In the genomic region with DNA sequence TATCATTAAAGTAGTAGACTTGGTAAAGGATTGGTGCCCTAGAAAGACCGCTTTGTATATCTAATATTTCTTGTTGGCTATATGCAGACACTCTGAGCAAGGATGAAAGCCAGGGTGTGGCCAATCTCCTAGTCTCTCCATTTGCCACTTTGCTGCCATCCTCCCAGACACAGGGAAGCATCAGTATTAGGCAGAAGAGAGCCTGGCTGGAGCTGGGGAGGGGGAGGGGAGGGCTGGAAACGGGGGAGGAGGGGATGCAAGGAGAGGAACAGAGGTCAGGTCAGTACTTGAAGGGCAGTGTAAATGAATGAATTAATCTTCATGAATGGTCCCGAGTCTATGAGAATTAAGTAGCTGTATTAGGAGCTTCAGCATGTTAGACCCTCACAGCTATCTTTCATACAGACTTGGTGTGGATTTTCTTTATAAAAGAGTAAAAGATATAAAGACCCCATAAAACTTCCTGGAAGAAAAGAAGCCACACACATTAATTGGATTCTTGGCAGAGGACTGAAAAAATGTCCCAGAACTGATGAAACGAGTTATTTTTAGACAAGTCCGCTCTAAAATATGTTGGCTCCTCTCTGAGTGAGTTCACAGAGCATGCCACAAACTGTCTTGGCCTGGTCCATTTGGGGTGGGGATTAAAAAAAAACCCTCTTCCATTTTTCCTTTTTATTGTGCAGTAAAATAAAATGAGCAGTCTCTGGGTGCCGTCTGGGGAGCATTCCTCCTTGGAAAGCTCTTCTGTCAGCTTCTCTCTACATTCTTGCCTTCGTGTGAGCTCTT, we compare ENCODE assay signal across 11 mouse cellular contexts. TPM values are rescaled to one million over a fixed set of nuclear protein-coding genes. Genes with fewer than 3 reads are reported as not detected.
DNase-seq lines count a peak whose midpoint lies in the region; ATAC-seq lines count a peak whose summit lies in the region.
"Had no signal": no experiment of that assay in that cellular context is flagged by ENCODE, and none has a peak within 500 bp of the region (broad histone marks: within the 10 kb centered on the region; RNA-seq: fewer than 3 reads in every experiment).

No protein-coding gene starts in this region.

- no peaks in the 10 kb centered on the region for H3K27me3 ChIP-seq in embryonic facial prominence, embryonic 14.5 days (replicated peaks; ENCODE audit: control insufficient read depth, insufficient read depth, low read length)
- H3K27me3 ChIP-seq in embryonic facial prominence, embryonic 10.5 days (replicated peaks; ENCODE audit: low read depth, poor library complexity, severe bottlenecking): 0 out of 2 replicates have a peak, but pooled peaks cover 8% of the 10 kb centered on the region
- H3K27me3 ChIP-seq in lung, embryonic 15.5 days: no peaks in the 10 kb centered on the region
- H3K27me3 ChIP-seq: liver, embryonic 12.5 days; midbrain, embryonic 12.5 days had no signal

- ATAC-seq in embryonic facial prominence, embryonic 14.5 days (ENCODE audit: low read depth): no peak
- peak; percentile 44; the same call in 1 of the 2 replicates for ATAC-seq in lung, embryonic 15.5 days (ENCODE audit: borderline replicate concordance, extremely low read depth, low FRiP score, low TSS enrichment)
- ATAC-seq: liver, embryonic 12.5 days had no signal

- peak overlapping the region; percentile 40; the same call in 1 of the 2 replicates for H3K27ac ChIP-seq in embryonic facial prominence, embryonic 14.5 days (replicated peaks; ENCODE audit: low read depth, low read length)
- no peak overlapping the region for H3K27ac ChIP-seq in embryonic facial prominence, embryonic 10.5 days (replicated peaks)
- peak overlapping the region; percentile 84 for H3K27ac ChIP-seq in lung, embryonic 15.5 days
- H3K27ac ChIP-seq: liver, embryonic 12.5 days; midbrain, embryonic 12.5 days had no signal

- no peak overlapping the region for H3K4me2 ChIP-seq in embryonic facial prominence, embryonic 14.5 days (ENCODE audit: low read depth, low read length)
- no peak overlapping the region for H3K4me2 ChIP-seq in lung, embryonic 15.5 days
- H3K4me2 ChIP-seq: liver, embryonic 12.5 days; midbrain, embryonic 12.5 days had no signal

- WGBS in embryonic facial prominence, embryonic 14.5 days: 26% methylated on average over 7 of the region's 7 CpGs
- WGBS in embryonic facial prominence, embryonic 10.5 days: 52% methylated on average over 7 of the region's 7 CpGs
- 29% methylated on average over 7 of the region's 7 CpGs for WGBS in lung, embryonic 15.5 days

- H3K4me3 ChIP-seq in embryonic facial prominence, embryonic 14.5 days (ENCODE audit: low read depth, low read length): no peak overlapping the region
- H3K4me3 ChIP-seq in embryonic facial prominence, embryonic 10.5 days: no peak overlapping the region
- H3K4me3 ChIP-seq in lung, embryonic 15.5 days: no peak overlapping the region
- H3K4me3 ChIP-seq: liver, embryonic 12.5 days; midbrain, embryonic 12.5 days had no signal

- intact Hi-C loops in heart, postnatal 10 days (cut with DNase I): no loop called here

- DNase-seq in embryonic facial prominence, embryonic 14.5 days (ENCODE audit: low spot score): peak; percentile 83
- no peak for DNase-seq in embryonic facial prominence, embryonic 10.5 days (ENCODE audit: low spot score)
- DNase-seq in lung, adult 18-20 months: no peak
- DNase-seq in heart, postnatal 10 days: peak; percentile 54 to 62
- DNase-seq in lung, postnatal 36 days: peak; percentile 60
- DNase-seq in testis, postnatal 10 days (ENCODE audit: low spot score): no peak
- DNase-seq in spleen, adult 12 weeks (ENCODE audit: low spot score): no peak
- DNase-seq: cerebellum, postnatal 36 days had no signal

- peaks cover 14% of the 10 kb centered on the region; the same call in 1 of the 2 replicates for H3K4me1 ChIP-seq in embryonic facial prominence, embryonic 14.5 days (ENCODE audit: control insufficient read depth, insufficient read depth, low read length)
- H3K4me1 ChIP-seq in embryonic facial prominence, embryonic 10.5 days: peaks cover 35% of the 10 kb centered on the region
- peaks cover 16% of the 10 kb centered on the region for H3K4me1 ChIP-seq in lung, embryonic 15.5 days
- H3K4me1 ChIP-seq: liver, embryonic 12.5 days had no signal

- H3K9me3 ChIP-seq in embryonic facial prominence, embryonic 14.5 days (ENCODE audit: control insufficient read depth, low read length): no peaks in the 10 kb centered on the region
- no peaks in the 10 kb centered on the region for H3K9me3 ChIP-seq in embryonic facial prominence, embryonic 10.5 days
- H3K9me3 ChIP-seq in lung, embryonic 15.5 days: no peaks in the 10 kb centered on the region
- H3K9me3 ChIP-seq: liver, embryonic 12.5 days; midbrain, embryonic 12.5 days had no signal

- H3K9ac ChIP-seq in embryonic facial prominence, embryonic 14.5 days (ENCODE audit: low read depth, low read length): no peak overlapping the region
- H3K9ac ChIP-seq in lung, embryonic 15.5 days: no peak overlapping the region
- H3K9ac ChIP-seq: liver, embryonic 12.5 days; midbrain, embryonic 12.5 days had no signal

- H3K36me3 ChIP-seq in embryonic facial prominence, embryonic 14.5 days (ENCODE audit: control insufficient read depth, insufficient read depth, low read length): no peaks in the 10 kb centered on the region
- no peaks in the 10 kb centered on the region for H3K36me3 ChIP-seq in embryonic facial prominence, embryonic 10.5 days (replicated peaks)
- no peaks in the 10 kb centered on the region for H3K36me3 ChIP-seq in lung, embryonic 15.5 days
- H3K36me3 ChIP-seq: liver, embryonic 12.5 days; midbrain, embryonic 12.5 days had no signal

RNA-seq across cellular contexts. Expression of gene Nedd9, which starts 23.7 kb away (rescaled TPM):
- polyA plus RNA-seq in embryonic facial prominence, embryonic 14.5 days (2014; fragmentation: Nextera tagmentation; extraction: Ambion mirVana): 31.1 and 32.1 TPM in 2 replicates
- 17.4 and 19.1 TPM in 2 replicates for polyA plus RNA-seq in embryonic facial prominence, embryonic 10.5 days (2016; fragmentation: Nextera tagmentation; extraction: Ambion mirVana)
- 71.7 and 76.3 TPM in 2 replicates for polyA plus RNA-seq in lung, embryonic 15.5 days (2015; fragmentation: Nextera tagmentation; extraction: Ambion mirVana)
- total RNA-seq in heart, postnatal 10 days (2021): 10 to 100 TPM; 38.5 to 40.9 TPM

Comparison
In these comparisons a context has a peak if more than half of its experiments do, and no peak if none do; other contexts are left out.
1. DNase-seq: peak in embryonic facial prominence, embryonic 14.5 days (single experiment), heart, postnatal 10 days (2 of 2) and lung, postnatal 36 days (single experiment); none in embryonic facial prominence, embryonic 10.5 days (single experiment), lung, adult 18-20 months (0 of 2), testis, postnatal 10 days (single experiment) and spleen, adult 12 weeks (single experiment).